Mouse (Mus musculus) heart, embryonic 14.5 days (tissue): ENCODE measurements at regions not wholly inside any gene's neighbourhood (a gene's known extent, or its start where the extent isn't known, plus 50 kb on each side); places are given as distances from the start of the nearest gene placed in this dataset.

Experiments used
- ATAC-seq: fragments of 200-750 bp; cut with Nextera tagmentation; 2 replicates; pipeline ENCODE4 v1.8.0; 2017; ENCODE audit warnings: low read depth, moderate TSS enrichment; ENCODE audit not compliant: insufficient number of reproducible peaks, insufficient read depth, low FRiP score
- H3K27ac ChIP-seq, 2 experiments: fragments of 200-500 bp in 1 of 2; fragments of 300-500 bp in 1 of 2; sonication (generic) in 1 of 2; replicated peaks in 1 of 2; 2 replicates each; pipeline ENCODE4 v1.5.1; 2012 to 2014; ENCODE audit warnings: low read depth in 2 of 2, low read length in 2 of 2, control low read depth in 1 of 2, mild to moderate bottlenecking in 1 of 2, mixed read lengths in 1 of 2; ENCODE audit not compliant: control insufficient read depth in 1 of 2, insufficient read depth in 1 of 2
- H3K27me3 ChIP-seq: fragments of 300-500 bp; sonication (generic); 2 replicates; pipeline ENCODE4 v1.6.1; 2014; ENCODE audit warnings: mild to moderate bottlenecking, low read length, control low read depth; ENCODE audit not compliant: control insufficient read depth, insufficient read depth
- H3K36me3 ChIP-seq: fragments of 300-500 bp; sonication (generic); 2 replicates; pipeline ENCODE4 v1.6.1; 2014; ENCODE audit warnings: mild to moderate bottlenecking, control low read depth, low read length, mixed read lengths; ENCODE audit not compliant: control insufficient read depth, insufficient read depth
- H3K4me1 ChIP-seq, 2 experiments: fragments of 200-500 bp in 1 of 2; fragments of 300-500 bp in 1 of 2; sonication (generic) in 1 of 2; 2 replicates each; pipeline ENCODE4 v1.6.1; 2012 to 2014; ENCODE audit warnings: low read length in 2 of 2, control low read depth in 1 of 2, mixed read lengths in 1 of 2; ENCODE audit not compliant: control insufficient read depth in 2 of 2, insufficient read depth in 2 of 2
- H3K4me2 ChIP-seq: fragments of 300-500 bp; sonication (generic); 2 replicates; pipeline ENCODE4 v1.6.1; 2014; ENCODE audit warnings: mild to moderate bottlenecking, low read length
- H3K4me3 ChIP-seq, 2 experiments: fragments of 200-500 bp in 1 of 2; fragments of 300-500 bp in 1 of 2; sonication (generic) in 1 of 2; 2 replicates each; pipeline ENCODE4 v1.5.1; 2012 to 2014; ENCODE audit warnings: low read length in 2 of 2, mild to moderate bottlenecking in 2 of 2, control low read depth in 1 of 2, low read depth in 1 of 2, moderate library complexity in 1 of 2; ENCODE audit not compliant: control insufficient read depth in 1 of 2, insufficient read depth in 1 of 2
- H3K9ac ChIP-seq: fragments of 300-500 bp; sonication (generic); 2 replicates; pipeline ENCODE4 v1.6.1; 2014; ENCODE audit warnings: mild to moderate bottlenecking, low read length
- H3K9me3 ChIP-seq: fragments of 300-500 bp; sonication (generic); 2 replicates; pipeline ENCODE4 v1.6.1; 2016; ENCODE audit warnings: low read length, control low read depth; ENCODE audit not compliant: control insufficient read depth
- WGBS: fragments of 180-500 bp; shearing (Covaris S2); extraction: QIAGEN DNeasy Blood & Tissue Kit; methylation state at CpG from one replicate; pipeline ENCODE4 v1.1.7; 2014; 5-methylcytosine and 5-hydroxymethylcytosine counted together

DNA sequence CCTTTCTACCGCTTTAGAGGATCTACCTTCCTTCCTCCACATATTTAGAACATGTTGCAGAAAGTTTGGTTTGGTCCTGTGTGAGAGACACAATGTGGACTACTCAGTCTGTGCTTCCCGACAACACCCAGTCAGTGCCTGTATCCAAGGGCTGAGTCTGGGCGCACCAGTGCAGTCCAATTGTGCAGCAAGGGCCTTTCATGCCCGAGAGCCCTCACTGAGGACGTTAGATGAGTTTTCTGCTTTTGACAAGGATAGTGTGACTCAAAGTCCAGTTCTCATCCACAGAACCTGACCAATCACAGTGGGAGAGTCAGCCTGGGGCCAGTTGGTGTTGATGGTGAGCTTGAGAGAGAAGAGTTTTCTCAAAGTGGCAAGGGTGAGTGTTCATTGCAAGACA lies 81.4 kb upstream of the Zfp648 start:
- Histone ChIP-seq H3K9me3 (no peaks in the 10 kb centered on the region), H3K36me3 (no peaks in the 10 kb centered on the region), H3K4me3 (no peak overlapping the region), H3K4me1 (peaks cover 7 to 11% of the 10 kb centered on the region in 2 experiments; a peak in 3 of 4 replicates), H3K9ac (no peak overlapping the region), H3K4me2 (no peak overlapping the region), H3K27me3 (no peaks in the 10 kb centered on the region), H3K27ac (no peak overlapping the region)
- no peak for ATAC-seq
- WGBS: 80% methylated on average over 5 of the region's 5 CpGs

GRCm38 (mm10) chr1:154120693-154121092 lies 80.3 kb upstream of the Zfp648 start:
- WGBS: 29% methylated on average over 1 of the region's 1 CpGs
- no peaks in the 10 kb centered on the region for H3K36me3 ChIP-seq
- no peak for ATAC-seq
- no peaks in the 10 kb centered on the region for H3K27me3 ChIP-seq
- H3K9me3 ChIP-seq: no peaks in the 10 kb centered on the region
- no peak overlapping the region for H3K27ac ChIP-seq
- no peak overlapping the region for H3K9ac ChIP-seq
- H3K4me1 ChIP-seq: peaks cover 7 to 11% of the 10 kb centered on the region in 2 experiments; a peak in 3 of 4 replicates
- no peak overlapping the region for H3K4me2 ChIP-seq
- H3K4me3 ChIP-seq: no peak overlapping the region

DNA sequence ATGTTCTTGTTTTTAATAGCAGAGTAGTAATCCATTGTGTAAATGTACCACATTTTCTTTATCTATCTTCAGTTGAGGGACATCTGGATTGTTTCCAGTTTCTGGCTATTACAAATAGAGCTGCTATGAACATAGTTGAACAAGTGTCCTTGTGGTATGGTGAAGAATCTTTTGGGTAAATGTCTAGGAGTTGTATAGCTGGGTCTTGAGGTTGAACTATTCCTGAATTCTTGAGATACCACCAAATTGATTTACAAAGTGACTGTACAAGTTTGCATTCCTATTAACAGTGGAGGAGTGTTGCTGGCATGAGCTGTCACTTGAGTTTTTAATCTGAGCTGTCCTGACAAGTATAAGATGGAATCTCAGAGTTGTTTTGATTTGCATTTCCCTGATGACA lies 76.0 kb upstream of the Zfp648 start:
- H3K4me3 ChIP-seq: no peak overlapping the region
- no peak for ATAC-seq
- H3K36me3 ChIP-seq: no peaks in the 10 kb centered on the region

DNA sequence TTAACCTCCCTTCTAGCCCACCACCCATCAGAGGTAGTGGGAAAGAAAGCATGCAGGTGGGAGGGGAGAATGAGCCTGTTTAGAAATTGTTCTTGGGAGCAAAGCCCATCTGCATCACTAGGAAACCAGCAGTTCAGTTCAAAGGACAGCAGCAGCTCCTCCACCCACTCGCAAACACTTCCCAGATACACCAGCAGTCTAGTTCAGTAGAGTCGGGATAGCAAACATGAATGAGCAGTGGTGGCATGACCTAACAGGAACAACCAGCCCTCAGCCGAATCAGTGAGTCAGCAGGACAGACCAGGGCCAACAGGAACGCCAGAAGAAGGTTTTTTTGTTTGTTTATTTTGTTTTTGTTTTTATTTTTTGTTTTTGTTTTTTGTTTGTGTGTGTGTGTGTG lies 74.5 kb upstream of the Zfp648 start:
- Histone ChIP-seq H3K4me1 (no peaks in the 10 kb centered on the region), H3K27me3 (no peaks in the 10 kb centered on the region), H3K27ac (no peak overlapping the region), H3K9me3 (no peaks in the 10 kb centered on the region), H3K9ac (no peak overlapping the region), H3K4me2 (no peak overlapping the region), H3K36me3 (no peaks in the 10 kb centered on the region), H3K4me3 (no peak overlapping the region)
- 55% methylated on average over 4 of the region's 4 CpGs for WGBS
- no peak for ATAC-seq

More for the DNA sequence above, 76.0 kb upstream of the Zfp648 start:
- H3K9me3 ChIP-seq: no peaks in the 10 kb centered on the region
- no peak overlapping the region for H3K9ac ChIP-seq
- no peak overlapping the region for H3K27ac ChIP-seq
- H3K4me1 ChIP-seq: no peaks in the 10 kb centered on the region
- no peaks in the 10 kb centered on the region for H3K27me3 ChIP-seq
- H3K4me2 ChIP-seq: no peak overlapping the region

GRCm38 (mm10) chr1:154139488-154139887 lies 61.5 kb upstream of the Zfp648 start:
- WGBS: 72% methylated on average over 4 of the region's 4 CpGs
- H3K9ac ChIP-seq: no peak overlapping the region
- H3K27me3 ChIP-seq: no peaks in the 10 kb centered on the region
- H3K9me3 ChIP-seq: no peaks in the 10 kb centered on the region
- H3K27ac ChIP-seq: no peak overlapping the region
- peaks cover 2 to 7% of the 10 kb centered on the region in 2 experiments; a peak in 3 of 4 replicates for H3K4me1 ChIP-seq
- H3K36me3 ChIP-seq: no peaks in the 10 kb centered on the region
- ATAC-seq: no peak
- H3K4me2 ChIP-seq: no peak overlapping the region
- H3K4me3 ChIP-seq: no peak overlapping the region

DNA sequence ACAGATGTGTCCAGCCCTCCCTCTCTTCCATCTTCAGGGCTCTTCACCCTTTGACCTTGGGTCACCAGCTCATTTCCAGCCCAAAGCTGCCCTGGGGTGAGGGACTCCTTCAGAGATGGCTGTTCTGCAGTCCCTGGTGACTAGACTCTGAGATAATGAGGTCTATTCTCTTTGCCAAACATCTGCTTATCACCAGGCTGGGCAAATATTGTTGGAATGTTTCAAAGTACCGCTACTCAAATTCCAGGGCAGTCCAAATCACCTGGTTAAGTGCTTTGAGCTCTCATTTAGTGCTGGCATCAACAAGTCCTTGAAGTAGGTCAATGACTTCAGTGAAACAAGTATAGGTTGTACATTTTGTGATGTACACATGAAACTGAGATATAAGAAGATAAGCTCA lies 57.3 kb upstream of the Zfp648 start:
- H3K4me2 ChIP-seq: no peak overlapping the region
- no peak overlapping the region for H3K27ac ChIP-seq
- no peaks in the 10 kb centered on the region for H3K36me3 ChIP-seq
- no peak overlapping the region for H3K9ac ChIP-seq
- 5% methylated on average over 1 of the region's 1 CpGs for WGBS
- ATAC-seq: no peak
- no peak overlapping the region for H3K4me3 ChIP-seq
- no peaks in the 10 kb centered on the region for H3K9me3 ChIP-seq
- H3K27me3 ChIP-seq: no peaks in the 10 kb centered on the region
- H3K4me1 ChIP-seq: peaks cover 2 to 4% of the 10 kb centered on the region in 2 experiments; a peak in 2 of 4 replicates

- no peak overlapping the region for H3K4me2 ChIP-seq
- no peaks in the 10 kb centered on the region for H3K36me3 ChIP-seq
- H3K27ac ChIP-seq: no peak overlapping the region
- H3K27me3 ChIP-seq: no peaks in the 10 kb centered on the region
- H3K9ac ChIP-seq: no peak overlapping the region
- WGBS: 75% methylated on average over 3 of the region's 3 CpGs
- no peak overlapping the region for H3K4me3 ChIP-seq
- no peak for ATAC-seq
- H3K4me1 ChIP-seq: peaks cover 10 to 15% of the 10 kb centered on the region in 2 experiments
- no peaks in the 10 kb centered on the region for H3K9me3 ChIP-seq
These were observed 53.9 kb upstream of the Zfp648 start for GRCm38 (mm10) chr1:154147001-154147571.

GRCm38 (mm10) chr1:154148948-154149347 lies 52.0 kb upstream of the Zfp648 start:
- Histone ChIP-seq H3K9me3 (no peaks in the 10 kb centered on the region), H3K9ac (no peak overlapping the region), H3K36me3 (no peaks in the 10 kb centered on the region), H3K4me2 (no peak overlapping the region), H3K27ac (no peak overlapping the region), H3K27me3 (no peaks in the 10 kb centered on the region), H3K4me3 (no peak overlapping the region), H3K4me1 (peaks cover 8 to 11% of the 10 kb centered on the region in 2 experiments)
- WGBS: 79% methylated on average over 10 of the region's 10 CpGs
- ATAC-seq: no peak
